Mouse (Mus musculus) hematopoietic stem cell, adult 5-6 weeks (primary cell): Measurements from ENCODE around the gene Defb23. TPM values are rescaled to one million over a fixed set of nuclear protein-coding genes. Genes with fewer than 3 reads are reported as not detected.

Source experiments
- ATAC-seq, 2 experiments: fragments of 125-278 bp in 1 of 2; replicated peaks in 1 of 2; 2 replicates each; pipeline ENCODE4 v1.8.0; 2016 to 2017; ENCODE audit warnings: inconsistent platforms in 2 of 2, mild to moderate bottlenecking in 2 of 2, moderate number of reproducible peaks in 2 of 2, low read depth in 1 of 2, moderate TSS enrichment in 1 of 2; ENCODE audit not compliant: low FRiP score in 2 of 2, poor library complexity in 2 of 2, severe bottlenecking in 2 of 2, insufficient read depth in 1 of 2, low TSS enrichment in 1 of 2
- total RNA-seq: library from RNA; stranded (forward); fragments of 172-1452, 232-1000 nt; gene quantifications from 2 replicates; pipeline ENCODE4 v1.2.3, GENCODE M21; 2017

Gene Defb23
- not detected in 2 replicates for total RNA-seq

GRCm38 (mm10) chr2:152464570-152465150 lies at the start of gene Defb23:
Defb23 (minus strand) TSS chr2:152464620.
- ATAC-seq: no peak

GRCm38 (mm10) chr2:152511592-152511991 lies 47.2 kb upstream of the Defb23 start, which contains the start of gene Defb26:
Defb26 (minus strand) TSS chr2:152511692.
- no peak for ATAC-seq

- ATAC-seq: 0 out of 4 replicates have a peak, but pooled peaks of 1 of the 2 experiments have one; percentile 14
Measured at GRCm38 (mm10) chr2:152503950-152504349, 39.5 kb upstream of the Defb23 start.

GRCm38 (mm10) chr2:152500863-152501229 lies 36.4 kb upstream of the Defb23 start:
- no peak for ATAC-seq

DNA sequence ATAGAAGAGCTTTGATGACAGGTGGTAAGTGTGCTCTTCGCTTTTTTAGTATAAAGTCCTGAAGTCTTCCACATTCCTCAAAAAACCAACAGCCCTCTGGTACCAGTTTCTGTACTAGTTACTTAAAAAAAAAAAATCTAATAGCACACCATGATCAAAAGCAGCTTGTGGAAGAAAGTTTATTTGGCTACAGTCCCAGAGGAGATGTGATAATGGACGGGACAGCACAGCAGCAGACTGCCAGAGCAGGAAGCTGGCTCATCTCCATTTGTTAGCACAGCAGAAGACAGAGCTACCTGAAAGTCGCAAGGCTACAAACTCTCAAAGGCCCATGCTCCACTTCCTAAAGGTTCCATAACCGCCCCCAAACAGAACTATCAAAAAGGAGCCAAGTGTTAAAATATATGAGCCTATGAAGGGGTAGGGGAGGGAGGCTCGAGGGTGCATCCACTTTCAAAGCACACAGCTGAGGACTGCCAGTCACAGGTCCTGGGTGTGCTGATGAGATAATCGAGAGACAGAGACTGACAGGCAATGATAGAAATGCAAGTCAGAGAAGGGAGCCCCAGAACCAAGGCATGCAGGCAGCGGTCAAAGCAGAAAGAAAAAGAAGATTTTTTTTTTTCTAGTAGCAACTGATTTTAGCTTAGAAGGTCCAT lies 35.9 kb upstream of the Defb23 start:
- ATAC-seq: no peak

GRCm38 (mm10) chr2:152498020-152498419 lies 33.6 kb upstream of the Defb23 start:
- no peak for ATAC-seq

DNA sequence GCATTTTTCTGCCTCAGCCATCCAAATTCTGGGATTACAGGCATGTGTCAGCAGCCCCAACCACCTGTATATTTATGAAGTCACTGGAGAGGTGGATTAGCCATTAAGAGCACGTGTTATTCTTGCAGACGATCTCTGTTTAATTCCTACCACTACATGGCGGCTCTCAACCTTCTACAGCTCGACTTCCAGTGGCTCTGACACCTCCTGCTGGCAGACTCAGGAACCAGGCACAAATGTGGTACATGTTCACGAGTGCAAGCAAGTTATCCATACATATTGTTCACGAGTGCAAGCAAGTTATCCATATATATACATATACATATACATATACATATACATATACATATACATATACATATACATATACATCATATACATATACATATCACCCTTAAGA lies 28.7 kb upstream of the Defb23 start:
- ATAC-seq: no peak

- no peak for ATAC-seq
Measured at GRCm38 (mm10) chr2:152490038-152490437, 25.6 kb upstream of the Defb23 start, which contains the start of gene Defb22. Defb22 (minus strand) TSS chr2:152490138.

GRCm38 (mm10) chr2:152487024-152487423 lies 22.6 kb upstream of the Defb23 start:
- ATAC-seq: no peak

- ATAC-seq: no peak
Measured at GRCm38 (mm10) chr2:152481726-152482125, 17.3 kb upstream of the Defb23 start.

- ATAC-seq: no peak
Measured at GRCm38 (mm10) chr2:152480881-152481280, 16.5 kb upstream of the Defb23 start.

GRCm38 (mm10) chr2:152476763-152477162 lies 12.3 kb upstream of the Defb23 start, which contains the start of gene Defb20:
Defb20 (plus strand) TSS chr2:152477063.
- no peak for ATAC-seq

DNA sequence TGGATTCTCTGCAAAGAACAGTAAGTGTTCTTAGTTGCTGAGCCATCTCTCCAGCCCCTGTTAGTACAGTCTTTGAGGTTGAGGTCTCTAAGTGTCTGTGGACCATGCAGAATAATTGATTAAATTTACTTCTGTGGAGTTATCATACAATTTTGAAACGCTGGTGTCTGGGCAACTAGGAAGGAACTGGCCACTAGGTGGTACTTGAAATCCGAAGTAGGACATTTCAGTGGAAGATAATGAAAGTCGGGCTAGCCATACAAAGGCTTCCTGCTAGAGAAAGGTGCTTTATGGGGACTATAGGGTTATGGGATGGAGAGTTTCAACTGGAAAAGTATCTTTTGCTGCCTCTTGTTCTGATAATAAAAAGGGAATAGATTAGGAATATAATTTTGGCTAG lies 8.0 kb upstream of the Defb23 start:
- ATAC-seq: no peak

- peak in 1 of 2 experiments; percentile 49; a peak in 1 of 4 replicates for ATAC-seq
Measured at GRCm38 (mm10) chr2:152470973-152471372, 6.6 kb upstream of the Defb23 start.

DNA sequence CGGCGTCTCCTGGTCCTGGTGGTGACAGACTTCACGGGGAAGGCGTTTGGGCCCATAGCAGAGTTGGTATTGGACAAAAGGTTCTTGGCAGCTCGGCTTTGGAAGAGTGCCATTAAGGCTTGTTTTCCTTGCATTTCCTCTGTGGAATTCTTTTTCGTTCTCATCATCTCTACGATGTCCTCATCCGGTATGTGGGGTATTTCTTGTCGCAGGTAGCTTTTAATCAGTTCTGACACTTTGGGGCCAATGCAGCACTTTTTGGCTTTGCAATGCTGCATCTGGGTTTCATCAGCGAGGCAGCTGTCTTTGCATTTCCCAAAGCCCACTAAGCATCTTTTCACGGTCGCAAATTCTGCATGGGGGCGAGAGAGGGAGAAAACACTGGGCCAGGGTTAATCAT lies 5.2 kb downstream of the Defb23 start:
- ATAC-seq: no peak

- ATAC-seq: no peak
Measured at GRCm38 (mm10) chr2:152452101-152452781, 12.2 kb downstream of the Defb23 start.

GRCm38 (mm10) chr2:152450241-152450640 lies 14.2 kb downstream of the Defb23 start:
- ATAC-seq: peak; percentile 58 to 75; a peak in 3 of 4 replicates

DNA sequence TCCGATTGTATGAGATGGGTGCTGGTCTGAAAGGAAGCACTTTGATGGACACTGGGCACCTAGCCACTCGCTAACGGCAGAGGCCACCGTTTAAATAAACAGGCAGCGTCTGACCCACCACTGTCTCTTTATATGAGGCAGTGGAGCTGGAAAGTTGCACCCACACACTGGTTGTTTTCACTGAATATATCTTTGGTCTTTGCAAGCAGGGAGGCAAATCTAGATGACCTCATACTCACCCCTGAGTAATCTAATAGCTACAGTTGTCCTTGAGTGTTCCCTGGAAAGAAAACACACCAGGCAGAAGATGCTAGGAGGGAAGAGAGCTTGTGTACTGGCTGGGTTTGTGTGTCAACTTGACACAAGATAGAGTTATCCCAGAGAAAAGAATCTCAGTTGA lies 17.0 kb downstream of the Defb23 start:
- ATAC-seq: no peak
